Mouse (Mus musculus) CH12.LX (cell line): Measurements from ENCODE around the gene Sp7. TPM values are rescaled to one million over a fixed set of nuclear protein-coding genes. Genes with fewer than 3 reads are reported as not detected.

Source experiments
- DNase-seq: peaks from one replicate; pipeline ENCODE4 v3.0.0-alpha.2; 2013; ENCODE audit errors: extremely low read depth
- H3K27ac ChIP-seq: 2 replicates; pipeline ENCODE4 v1.5.1; 2012; ENCODE audit warnings: low read depth, mild to moderate bottlenecking, control low read depth, moderate library complexity; ENCODE audit not compliant: insufficient read depth
- H3K27me3 ChIP-seq: replicated peaks from 2 replicates; pipeline ENCODE3; 2012; ENCODE audit warnings: inconsistent platforms
- H3K36me3 ChIP-seq, 2 experiments: replicated peaks in 1 of 2; 2 replicates each; pipeline versions ENCODE3 to v1.6.1; 2012; ENCODE audit warnings: inconsistent platforms in 1 of 2, low read length in 1 of 2, mild to moderate bottlenecking in 1 of 2, mixed read lengths in 1 of 2, moderate library complexity in 1 of 2; ENCODE audit not compliant: control insufficient read depth in 1 of 2, insufficient read depth in 1 of 2
- H3K4me1 ChIP-seq, 2 experiments: 2 replicates each; pipeline ENCODE4 v1.6.1; 2012; ENCODE audit warnings: inconsistent platforms in 1 of 2, moderate library complexity in 1 of 2; ENCODE audit not compliant: insufficient read depth in 2 of 2, control insufficient read depth in 1 of 2
- H3K4me2 ChIP-seq: 2 replicates; pipeline ENCODE4 v1.6.1; 2012; ENCODE audit warnings: low read depth, mild to moderate bottlenecking, control low read depth; ENCODE audit not compliant: poor library complexity, insufficient read depth, severe bottlenecking
- H3K4me3 ChIP-seq, 3 experiments: fragments of 150-350 bp in 1 of 3; sonication (generic) in 1 of 3; replicated peaks in 1 of 3; 2 replicates each; pipeline versions ENCODE3 to v1.5.1; 2011 to 2012; ENCODE audit warnings: low read depth in 2 of 3, low read length in 2 of 3, mild to moderate bottlenecking in 2 of 3, moderate library complexity in 2 of 3, control low read depth in 1 of 3, improper control_type of control experiment in 1 of 3, inconsistent platforms in 1 of 3, mixed read lengths in 1 of 3; ENCODE audit not compliant: poor library complexity in 1 of 3
- H3K79me2 ChIP-seq: replicated peaks from 2 replicates; pipeline ENCODE4 v1.6.1; 2012; ENCODE audit warnings: mild to moderate bottlenecking, moderate library complexity; ENCODE audit not compliant: control insufficient read depth, poor library complexity, insufficient read depth, severe bottlenecking; ENCODE audit errors: extremely low read depth
- H3K9ac ChIP-seq: 2 replicates; pipeline ENCODE4 v1.6.1; 2012; ENCODE audit warnings: low read depth, mild to moderate bottlenecking, control low read depth, moderate library complexity; ENCODE audit not compliant: insufficient read depth
- H3K9me3 ChIP-seq: replicated peaks from 2 replicates; pipeline ENCODE3; 2012; ENCODE audit warnings: low read length, inconsistent platforms, mixed read lengths
- BHLHE40 ChIP-seq: IDR thresholded peaks from 2 replicates; pipeline ENCODE4 v1.6.1; 2011; ENCODE audit warnings: mild to moderate bottlenecking, low read depth, low read length, improper control_type of control experiment
- CHD1 ChIP-seq: IDR thresholded peaks from 2 replicates; pipeline ENCODE4 v1.6.1; 2012; ENCODE audit warnings: low read depth, low read length, improper control_type of control experiment, inconsistent platforms
- CHD2 ChIP-seq: IDR thresholded peaks from 2 replicates; pipeline ENCODE4 v1.6.1; 2011; ENCODE audit warnings: low read length, improper control_type of control experiment
- CTCF ChIP-seq, 2 experiments: IDR thresholded peaks in 1 of 2; conservative IDR thresholded peaks in 1 of 2; 2 replicates each; pipeline ENCODE4 v1.5.1; 2011 to 2012; ENCODE audit warnings: low read depth in 2 of 2, low read length in 2 of 2, improper control_type of control experiment in 1 of 2, inconsistent platforms in 1 of 2, mild to moderate bottlenecking in 1 of 2, moderate library complexity in 1 of 2
- E2F4 ChIP-seq: IDR thresholded peaks from 2 replicates; pipeline ENCODE4 v1.6.1; 2011; ENCODE audit warnings: low read depth, low read length, improper control_type of control experiment; ENCODE audit not compliant: insufficient replicate concordance
- ELF1 ChIP-seq: IDR thresholded peaks from 2 replicates; pipeline ENCODE4 v1.6.1; 2014; ENCODE audit warnings: low read depth, mild to moderate bottlenecking, inconsistent platforms, low read length, improper control_type of control experiment
- EP300 ChIP-seq: IDR thresholded peaks from 2 replicates; pipeline ENCODE4 v1.6.1; 2011; ENCODE audit warnings: low read length, improper control_type of control experiment
- ETS1 ChIP-seq: conservative IDR thresholded peaks from 2 replicates; pipeline ENCODE4 v1.6.1; 2012; ENCODE audit warnings: low read depth, mild to moderate bottlenecking, inconsistent platforms, low read length, improper control_type of control experiment, moderate library complexity
- GABPA ChIP-seq: IDR thresholded peaks from 2 replicates; pipeline ENCODE4 v1.6.1; 2012; ENCODE audit warnings: low read depth, low read length, improper control_type of control experiment, inconsistent platforms; ENCODE audit not compliant: insufficient replicate concordance
- HCFC1 ChIP-seq: IDR thresholded peaks from 2 replicates; pipeline ENCODE4 v1.6.1; 2012; ENCODE audit warnings: low read depth, mild to moderate bottlenecking, inconsistent platforms, low read length, improper control_type of control experiment
- IRF4 ChIP-seq: IDR thresholded peaks from 2 replicates; pipeline ENCODE4 v1.6.1; 2014; ENCODE audit warnings: low read depth, mild to moderate bottlenecking, inconsistent platforms, low read length, improper control_type of control experiment
- JUN ChIP-seq: IDR thresholded peaks from 2 replicates; pipeline ENCODE4 v1.6.1; 2011; ENCODE audit warnings: low read depth, mild to moderate bottlenecking, low read length, improper control_type of control experiment, moderate library complexity; ENCODE audit not compliant: insufficient read depth
- JUND ChIP-seq: conservative IDR thresholded peaks from 2 replicates; pipeline ENCODE4 v1.6.1; 2011; ENCODE audit warnings: low read depth, low read length, improper control_type of control experiment
- KAT2A ChIP-seq: IDR thresholded peaks from 2 replicates; pipeline ENCODE4 v1.6.1; 2012; ENCODE audit warnings: low read length, improper control_type of control experiment, inconsistent platforms; ENCODE audit not compliant: insufficient replicate concordance
- MAFK ChIP-seq: IDR thresholded peaks from 2 replicates; pipeline ENCODE4 v1.6.1; 2011; ENCODE audit warnings: low read length, improper control_type of control experiment; ENCODE audit not compliant: insufficient replicate concordance
- MAX ChIP-seq: IDR thresholded peaks from 2 replicates; pipeline ENCODE4 v1.6.1; 2011; ENCODE audit warnings: low read length, improper control_type of control experiment
- MAZ ChIP-seq: IDR thresholded peaks from 2 replicates; pipeline ENCODE4 v1.6.1; 2012; ENCODE audit warnings: low read depth, mild to moderate bottlenecking, inconsistent platforms, low read length, improper control_type of control experiment, moderate library complexity
- MEF2A ChIP-seq: IDR thresholded peaks from 2 replicates; pipeline ENCODE4 v1.6.1; 2014; ENCODE audit warnings: low read depth, mild to moderate bottlenecking, inconsistent platforms, low read length, improper control_type of control experiment, borderline replicate concordance
- MXI1 ChIP-seq: IDR thresholded peaks from 2 replicates; pipeline ENCODE4 v1.6.1; 2011; ENCODE audit warnings: mild to moderate bottlenecking, low read depth, low read length, improper control_type of control experiment
- MYC ChIP-seq: IDR thresholded peaks from 2 replicates; pipeline ENCODE4 v1.6.1; 2011; ENCODE audit warnings: low read depth, mild to moderate bottlenecking, improper control_type of control experiment, low read length
- NELFE ChIP-seq: IDR thresholded peaks from 2 replicates; pipeline ENCODE4 v1.6.1; 2011; ENCODE audit warnings: low read depth, low read length, improper control_type of control experiment
- NRF1 ChIP-seq: IDR thresholded peaks from 2 replicates; pipeline ENCODE4 v1.6.1; 2014; ENCODE audit warnings: low read depth, mild to moderate bottlenecking, inconsistent platforms, low read length, improper control_type of control experiment, moderate library complexity
- PAX5 ChIP-seq: IDR thresholded peaks from 2 replicates; pipeline ENCODE4 v1.6.1; 2012; ENCODE audit warnings: low read length, inconsistent platforms, mixed read lengths
- POLR2A ChIP-seq: IDR thresholded peaks from 2 replicates; pipeline ENCODE4 v1.6.1; 2011; ENCODE audit warnings: low read depth, mild to moderate bottlenecking, improper control_type of control experiment, low read length
- POLR2AphosphoS2 ChIP-seq: IDR thresholded peaks from 2 replicates; pipeline ENCODE4 v1.6.1; 2011; ENCODE audit warnings: low read depth, low read length, improper control_type of control experiment
- RAD21 ChIP-seq: IDR thresholded peaks from 2 replicates; pipeline ENCODE4 v1.6.1; 2011; ENCODE audit warnings: low read depth, mild to moderate bottlenecking, low read length, improper control_type of control experiment, moderate library complexity
- RCOR1 ChIP-seq: conservative IDR thresholded peaks from 2 replicates; pipeline ENCODE4 v1.6.1; 2012; ENCODE audit warnings: low read depth, mild to moderate bottlenecking, inconsistent platforms, low read length, improper control_type of control experiment
- SIN3A ChIP-seq: IDR thresholded peaks from 2 replicates; pipeline ENCODE4 v1.6.1; 2012; ENCODE audit warnings: low read length, improper control_type of control experiment, inconsistent platforms
- SMC3 ChIP-seq: IDR thresholded peaks from 2 replicates; pipeline ENCODE4 v1.6.1; 2011; ENCODE audit warnings: low read depth, low read length, improper control_type of control experiment
- TBP ChIP-seq: conservative IDR thresholded peaks from 2 replicates; pipeline ENCODE4 v1.6.1; 2011; ENCODE audit warnings: low read depth, low read length, improper control_type of control experiment
- TCF12 ChIP-seq: IDR thresholded peaks from 2 replicates; pipeline ENCODE4 v1.6.1; 2014; ENCODE audit warnings: low read depth, mild to moderate bottlenecking, inconsistent platforms, low read length, improper control_type of control experiment
- UBTF ChIP-seq: IDR thresholded peaks from 2 replicates; pipeline ENCODE4 v1.6.1; 2012; ENCODE audit warnings: low read depth, mild to moderate bottlenecking, inconsistent platforms, low read length, improper control_type of control experiment, moderate library complexity
- USF1 ChIP-seq: IDR thresholded peaks from 2 replicates; pipeline ENCODE4 v1.6.1; 2014; ENCODE audit warnings: low read depth, mild to moderate bottlenecking, inconsistent platforms, low read length, improper control_type of control experiment
- USF2 ChIP-seq: conservative IDR thresholded peaks from 2 replicates; pipeline ENCODE4 v1.6.1; 2011; ENCODE audit warnings: low read depth, low read length, improper control_type of control experiment
- ZC3H11A ChIP-seq: IDR thresholded peaks from 2 replicates; pipeline ENCODE4 v1.6.1; 2012; ENCODE audit warnings: low read depth, mild to moderate bottlenecking, inconsistent platforms, low read length, improper control_type of control experiment
- ZKSCAN1 ChIP-seq: IDR thresholded peaks from 2 replicates; pipeline ENCODE4 v1.6.1; 2012; ENCODE audit warnings: low read depth, inconsistent platforms, low read length, improper control_type of control experiment, borderline replicate concordance
- ZMIZ1 ChIP-seq: IDR thresholded peaks from 2 replicates; pipeline ENCODE4 v1.6.1; 2012; ENCODE audit warnings: low read depth, mild to moderate bottlenecking, inconsistent platforms, low read length, improper control_type of control experiment
- ZNF384 ChIP-seq: IDR thresholded peaks from 2 replicates; pipeline ENCODE4 v1.6.1; 2012; ENCODE audit warnings: low read depth, low read length, improper control_type of control experiment, inconsistent platforms
- dilution Hi-C: fragments of 300-500 bp; cut with MboI; formaldehyde crosslinking; loops from 2 replicates; pipeline ENCODE4 v1.14.3; 2020; ENCODE audit warnings: low sequenced_read_pairs; ENCODE audit not compliant: extremely low pct_unique_long_range_greater_than_20kb, extremely low pct_ligation_motif_present
- in situ Hi-C: fragments of 300-500 bp; cut with MboI; formaldehyde crosslinking; loops from 3 replicates; pipeline ENCODE4 v1.14.3; 2019; ENCODE audit warnings: low sequenced_read_pairs, low pct_ligation_motif_present, low pct_unique_long_range_greater_than_20kb, mixed read lengths
- polyA plus RNA-seq: library from polyadenylated mRNA; unstranded; fragments of >175 nt; gene quantifications from 2 replicates; pipeline ENCODE4 v1.2.1, GENCODE M21; 2012; ENCODE audit warnings: low read depth; ENCODE audit not compliant: insufficient read length
- total RNA-seq, 2 experiments: library from RNA; depleted of rRNA; stranded (reverse); fragments of 300-350 nt in 1 of 2; fragments of >200 nt in 1 of 2; gene quantifications; 2 replicates each; pipeline ENCODE4 v1.2.3; 2012 to 2014

The Sp7 gene
- total and polyA plus RNA-seq, 3 experiments: not detected

- no peaks in the 10 kb centered on the region for H3K36me3 ChIP-seq
- H3K4me2 ChIP-seq: peak overlapping the region; percentile 42
- dilution Hi-C loops: no loop called here
- H3K27me3 ChIP-seq: peaks cover 7% of the 10 kb centered on the region
- no peak overlapping the region for H3K9ac ChIP-seq
- no peaks in the 10 kb centered on the region for H3K79me2 ChIP-seq
- no peak overlapping the region for H3K4me3 ChIP-seq
- in situ Hi-C loops: no loop called here
- no peaks in the 10 kb centered on the region for H3K9me3 ChIP-seq
- H3K27ac ChIP-seq: no peak overlapping the region
- peaks cover 0 to 11% of the 10 kb centered on the region in 2 experiments; a peak in 2 of 4 replicates for H3K4me1 ChIP-seq
- DNase-seq: peak; percentile 81
- TF ChIP-seq UBTF (no peak), ELF1 (peak; percentile 54), ZMIZ1 (no peak), BHLHE40 (no peak), NELFE (peak; percentile 54; the same call in 1 of the 2 replicates), E2F4 (no peak), CHD1 (no peak), SMC3 (peak; percentile 96), ETS1 (no peak), PAX5 (no peak), ZKSCAN1 (no peak), USF1 (no peak), ZC3H11A (peak; percentile 78), MXI1 (no peak), RAD21 (peak; percentile 94), MEF2A (no peak), ZNF384 (peak; percentile 58), USF2 (no peak), MAX (peak; percentile 42; the same call in 1 of the 2 replicates), CHD2 (0 out of 2 replicates have a peak, but pooled peaks have one; percentile 15), HCFC1 (no peak), MYC (no peak), MAZ (no peak), POLR2A (no peak), POLR2AphosphoS2 (no peak), KAT2A (no peak), RCOR1 (0 out of 2 replicates have a peak, but pooled peaks have one; percentile 38), GABPA (no peak), NRF1 (no peak), SIN3A (peak; percentile 45; the same call in 1 of the 2 replicates), JUN (no peak), EP300 (no peak), JUND (no peak), MAFK (0 out of 2 replicates have a peak, but pooled peaks have one; percentile 27), CTCF (conservative IDR thresholded peaks at IDR 0.05 in 1 of 2, IDR thresholded peaks at IDR 0.05 in 1 of 2; ENCODE audit: low read depth in 2 of 2, low read length in 2 of 2) (peak; percentile 97 to 98), IRF4 (no peak), TCF12 (0 out of 2 replicates have a peak, but pooled peaks have one; percentile 23), TBP (no peak)
These were observed 14.6 kb upstream of the Sp7 start for GRCm38 (mm10) chr15:102381575-102381974.
